Mouse (Mus musculus): ENCODE results near the gene Pdgfb. TPM values are rescaled to one million over a fixed set of nuclear protein-coding genes. Genes with fewer than 3 reads are reported as not detected.

Pdgfb gene
- total and polyA plus RNA-seq, 2 experiments from 2014 or later, result 9.2 to 24.4 TPM

DNA sequence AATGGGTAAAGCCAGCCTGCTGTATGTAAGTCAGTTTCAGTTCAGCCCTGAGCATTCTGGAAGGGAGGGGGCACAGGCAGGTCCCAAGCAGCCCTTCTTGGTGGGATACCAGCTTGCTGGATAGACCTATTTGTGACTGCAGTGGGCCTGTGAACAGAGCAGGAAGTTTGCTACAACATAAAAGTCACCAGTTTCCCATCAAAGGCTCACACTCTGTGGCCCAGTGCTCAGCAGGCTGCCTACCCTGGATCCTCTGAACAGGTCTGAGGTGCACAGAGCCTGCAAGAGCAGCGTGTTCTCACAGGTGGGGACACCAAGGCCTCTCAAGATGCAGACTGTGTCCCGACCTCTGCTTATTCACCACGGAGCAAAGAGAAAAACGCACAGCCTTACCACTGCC lies 5.7 kb upstream of the Pdgfb start:
- ATAC-seq (ENCODE audit: low FRiP score) (no peak), DNase-seq (ENCODE audit: low spot score) (no peak)
- WGBS, result 70% methylated on average over 4 of the region's 4 CpGs
- H3K4me2 ChIP-seq (ENCODE audit: low read depth, low read length, poor library complexity, severe bottlenecking), result no peak overlapping the region
- no peaks in the 10 kb centered on the region; the same call in 1 of the 2 replicates for H3K36me3 ChIP-seq (ENCODE audit: insufficient read depth, low read length)
- H3K4me1 ChIP-seq (ENCODE audit: insufficient read depth, low read length), result peaks cover 8% of the 10 kb centered on the region; the same call in 1 of the 2 replicates
- no peak overlapping the region for H3K4me3 ChIP-seq (ENCODE audit: low read depth, low read length)
- H3K27me3 ChIP-seq (ENCODE audit: insufficient read depth, low read length), result no peaks in the 10 kb centered on the region
- H3K9ac ChIP-seq (replicated peaks; ENCODE audit: low read length, poor library complexity, severe bottlenecking), result no peak overlapping the region
- no peak for TF ChIP-seq CTCF (IDR thresholded peaks at IDR 0.05)
- H3K9me3 ChIP-seq (ENCODE audit: low read length), result no peaks in the 10 kb centered on the region
- H3K27ac ChIP-seq (ENCODE audit: low read depth, low read length), result no peak overlapping the region

DNA sequence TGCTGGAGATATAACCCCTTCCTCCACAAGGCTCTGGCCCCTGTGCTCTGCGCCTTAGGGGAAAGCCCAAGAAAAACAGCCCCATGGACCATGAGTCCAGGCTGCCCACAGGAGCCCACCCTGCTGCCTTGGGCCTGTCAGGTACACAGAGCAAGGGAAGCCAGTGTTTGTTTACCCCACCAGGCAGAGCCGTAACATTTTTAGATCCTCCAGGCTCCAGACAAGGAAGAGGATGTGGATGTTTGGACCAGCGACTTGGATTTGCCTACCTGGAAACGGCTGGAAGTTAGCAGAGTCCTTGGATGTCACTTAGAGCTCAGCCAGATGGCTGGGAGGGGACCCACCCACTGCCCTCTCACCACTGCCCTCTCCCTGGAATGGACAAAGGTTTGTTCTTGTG lies 4.8 kb upstream of the Pdgfb start:
- WGBS, result 63% methylated on average over 4 of the region's 4 CpGs
- TF ChIP-seq CTCF (IDR thresholded peaks at IDR 0.05), result no peak
- Histone ChIP-seq H3K4me3 (ENCODE audit: low read depth, low read length) (no peak overlapping the region), H3K4me2 (ENCODE audit: low read depth, low read length, poor library complexity, severe bottlenecking) (no peak overlapping the region), H3K27ac (ENCODE audit: low read depth, low read length) (no peak overlapping the region), H3K36me3 (ENCODE audit: insufficient read depth, low read length) (no peaks in the 10 kb centered on the region; the same call in 1 of the 2 replicates), H3K4me1 (ENCODE audit: insufficient read depth, low read length) (peaks cover 4% of the 10 kb centered on the region; the same call in 1 of the 2 replicates), H3K27me3 (ENCODE audit: insufficient read depth, low read length) (no peaks in the 10 kb centered on the region), H3K9me3 (ENCODE audit: low read length) (no peaks in the 10 kb centered on the region), H3K9ac (replicated peaks; ENCODE audit: low read length, poor library complexity, severe bottlenecking) (no peak overlapping the region)
- ATAC-seq (ENCODE audit: low FRiP score) (no peak), DNase-seq (ENCODE audit: low spot score) (no peak)

DNA sequence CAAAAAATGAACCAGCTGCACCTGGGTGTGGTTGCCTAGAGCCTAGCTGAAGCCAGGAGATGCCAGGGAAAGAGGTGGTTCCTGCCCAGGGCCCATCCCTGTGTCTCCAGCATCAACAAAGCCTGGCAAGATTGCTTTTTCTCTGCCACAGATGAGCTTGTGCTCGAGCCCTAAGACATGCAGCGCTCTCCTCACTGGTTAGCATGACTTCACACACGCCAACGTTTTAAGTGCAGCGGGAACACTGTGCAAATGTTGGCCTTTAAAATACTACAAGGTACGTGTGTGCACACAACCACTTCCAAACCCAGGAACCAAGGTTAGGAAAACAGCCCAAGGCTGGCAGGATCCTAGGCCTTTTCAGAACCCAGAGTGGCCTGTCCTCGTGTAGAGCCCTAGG lies 4.4 kb upstream of the Pdgfb start:
- Histone ChIP-seq H3K36me3 (ENCODE audit: insufficient read depth, low read length) (no peaks in the 10 kb centered on the region; the same call in 1 of the 2 replicates), H3K4me2 (ENCODE audit: low read depth, low read length, poor library complexity, severe bottlenecking) (no peak overlapping the region), H3K9ac (replicated peaks; ENCODE audit: low read length, poor library complexity, severe bottlenecking) (no peak overlapping the region), H3K4me3 (ENCODE audit: low read depth, low read length) (no peak overlapping the region), H3K9me3 (ENCODE audit: low read length) (no peaks in the 10 kb centered on the region), H3K4me1 (ENCODE audit: insufficient read depth, low read length) (no peaks in the 10 kb centered on the region), H3K27me3 (ENCODE audit: insufficient read depth, low read length) (no peaks in the 10 kb centered on the region), H3K27ac (ENCODE audit: low read depth, low read length) (no peak overlapping the region)
- DNase-seq (ENCODE audit: low spot score) (no peak), ATAC-seq (ENCODE audit: low FRiP score) (no peak)
- WGBS, result 82% methylated on average over 7 of the region's 7 CpGs
- no peak for TF ChIP-seq CTCF (IDR thresholded peaks at IDR 0.05)

DNA sequence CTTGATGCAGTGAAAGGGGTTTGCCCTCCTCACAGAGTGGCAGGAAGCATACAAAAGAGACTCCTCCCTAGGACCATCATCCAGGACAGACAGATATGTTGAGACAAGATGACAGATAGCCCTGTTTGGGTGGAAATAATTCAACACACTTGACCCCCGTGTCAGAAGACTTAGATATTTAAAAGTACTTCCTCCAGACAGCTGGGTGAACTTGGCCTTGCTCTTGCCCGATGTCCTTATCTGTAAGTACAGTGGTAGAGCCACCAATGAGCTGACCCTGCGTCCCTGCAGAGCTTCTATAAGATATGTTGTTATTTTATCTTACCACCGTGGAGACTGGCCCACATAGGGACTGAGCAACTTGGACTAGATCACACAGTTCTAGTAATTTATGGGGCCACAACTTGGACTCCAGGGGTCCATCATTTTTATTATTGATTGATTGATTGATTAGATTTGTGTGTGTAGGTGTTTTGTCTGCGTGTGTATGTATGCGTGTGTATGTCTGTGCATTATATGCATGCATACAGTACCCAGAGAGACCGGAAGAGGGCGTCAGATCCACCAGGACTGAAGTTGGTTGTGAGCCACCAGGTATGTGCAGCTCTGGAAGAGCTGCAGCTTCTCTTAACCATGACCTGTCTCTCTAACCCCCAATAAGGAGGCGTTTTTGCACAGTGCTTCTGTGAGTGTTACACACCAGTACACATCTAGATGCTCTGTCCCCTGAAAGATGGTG lies 2.0 kb upstream of the Pdgfb start:
- no peaks in the 10 kb centered on the region for H3K9me3 ChIP-seq (ENCODE audit: low read length)
- no peaks in the 10 kb centered on the region; the same call in 1 of the 2 replicates for H3K36me3 ChIP-seq (ENCODE audit: insufficient read depth, low read length)
- no peak overlapping the region for H3K9ac ChIP-seq (replicated peaks; ENCODE audit: low read length, poor library complexity, severe bottlenecking)
- no peak for ATAC-seq (ENCODE audit: low FRiP score)
- H3K27me3 ChIP-seq (ENCODE audit: insufficient read depth, low read length), result no peaks in the 10 kb centered on the region
- WGBS, result 88% methylated on average over 9 of the region's 9 CpGs
- TF ChIP-seq CTCF (IDR thresholded peaks at IDR 0.05), result no peak
- no peak overlapping the region for H3K27ac ChIP-seq (ENCODE audit: low read depth, low read length)
- no peak for DNase-seq (ENCODE audit: low spot score)
- no peak overlapping the region for H3K4me2 ChIP-seq (ENCODE audit: low read depth, low read length, poor library complexity, severe bottlenecking)
- H3K4me3 ChIP-seq (ENCODE audit: low read depth, low read length), result no peak overlapping the region
- H3K4me1 ChIP-seq (ENCODE audit: insufficient read depth, low read length), result peaks cover 5% of the 10 kb centered on the region; the same call in 1 of the 2 replicates

DNA sequence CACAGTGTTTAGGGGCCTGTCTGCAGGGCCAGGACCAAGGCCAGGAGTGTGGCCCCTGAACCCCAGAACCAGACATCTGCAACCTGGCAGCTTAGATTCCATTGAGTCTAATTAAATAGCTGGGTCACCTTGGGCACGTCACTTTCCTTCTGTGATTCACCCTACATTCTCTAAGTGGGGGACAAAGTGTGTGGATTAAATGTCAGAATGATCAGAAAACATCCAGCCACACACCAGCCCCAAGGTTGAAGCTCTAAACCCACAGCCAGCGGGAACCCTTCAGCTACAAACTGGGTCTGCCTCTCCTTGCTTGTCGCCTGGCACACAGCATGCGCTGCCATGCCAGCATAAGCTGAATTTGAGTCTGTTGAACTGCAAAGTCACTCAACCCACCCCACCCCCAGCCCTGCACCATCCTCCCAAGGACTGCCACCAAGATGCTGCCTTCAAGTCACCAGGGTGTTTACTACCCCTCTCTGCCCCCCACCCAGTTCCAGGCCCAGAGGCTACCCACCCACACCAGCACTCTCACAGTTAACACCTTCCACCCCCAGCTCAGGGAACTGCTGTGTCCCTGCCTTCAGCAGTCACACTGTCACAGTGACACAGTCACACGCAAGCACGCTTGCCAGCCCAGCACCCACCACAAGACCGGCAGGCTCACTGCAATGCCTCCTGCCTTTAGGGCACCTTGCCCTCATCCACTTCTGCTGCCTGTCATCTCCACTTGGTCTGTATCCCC lies 605 bp upstream of the Pdgfb start:
- DNase-seq (ENCODE audit: low spot score) (no peak), ATAC-seq (ENCODE audit: low FRiP score) (no peak)
- H3K4me1 ChIP-seq (ENCODE audit: insufficient read depth, low read length), result peaks cover 5% of the 10 kb centered on the region; the same call in 1 of the 2 replicates
- WGBS, result 67% methylated on average over 7 of the region's 7 CpGs
- H3K9me3 ChIP-seq (ENCODE audit: low read length), result no peaks in the 10 kb centered on the region
- no peak overlapping the region for H3K9ac ChIP-seq (replicated peaks; ENCODE audit: low read length, poor library complexity, severe bottlenecking)
- no peaks in the 10 kb centered on the region; the same call in 1 of the 2 replicates for H3K36me3 ChIP-seq (ENCODE audit: insufficient read depth, low read length)
- no peak overlapping the region for H3K27ac ChIP-seq (ENCODE audit: low read depth, low read length)
- 0 out of 2 replicates have a peak, but pooled peaks cover under 1% of the 10 kb centered on the region for H3K27me3 ChIP-seq (ENCODE audit: insufficient read depth, low read length)
- no peak for TF ChIP-seq CTCF (IDR thresholded peaks at IDR 0.05)
- H3K4me2 ChIP-seq (ENCODE audit: low read depth, low read length, poor library complexity, severe bottlenecking), result peak overlapping the region; percentile 94
- H3K4me3 ChIP-seq (ENCODE audit: low read depth, low read length), result peak overlapping the region; percentile 83

DNA sequence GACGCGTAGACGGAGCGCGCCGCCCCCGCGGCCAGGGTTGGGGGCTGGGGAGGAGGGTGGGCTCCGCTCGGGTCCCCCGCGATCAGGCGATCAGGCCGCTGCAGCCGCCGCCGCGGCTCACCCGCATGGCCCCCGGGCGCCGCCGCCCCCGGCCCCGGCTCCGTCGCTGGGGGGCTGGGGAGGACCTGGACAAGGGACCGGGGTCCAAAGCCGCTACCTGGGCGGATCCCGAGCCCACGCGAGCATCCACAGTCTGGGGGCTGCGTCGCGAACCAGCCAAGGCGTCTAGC lies 801 bp downstream of the Pdgfb start:
- peak overlapping the region; percentile 83 for H3K4me3 ChIP-seq (ENCODE audit: low read depth, low read length)
- H3K4me1 ChIP-seq (ENCODE audit: insufficient read depth, low read length), result peaks cover 5% of the 10 kb centered on the region; the same call in 1 of the 2 replicates
- WGBS, result 0% methylated on average over 24 of the region's 37 CpGs
- ATAC-seq (ENCODE audit: low FRiP score) (no peak), DNase-seq (ENCODE audit: low spot score) (no peak)
- peak overlapping the region; percentile 95 for H3K9ac ChIP-seq (replicated peaks; ENCODE audit: low read length, poor library complexity, severe bottlenecking)
- H3K36me3 ChIP-seq (ENCODE audit: insufficient read depth, low read length), result no peaks in the 10 kb centered on the region
- no peaks in the 10 kb centered on the region for H3K9me3 ChIP-seq (ENCODE audit: low read length)
- H3K27me3 ChIP-seq (ENCODE audit: insufficient read depth, low read length), result 0 out of 2 replicates have a peak, but pooled peaks cover 3% of the 10 kb centered on the region
- no peak for TF ChIP-seq CTCF (IDR thresholded peaks at IDR 0.05)
- peak overlapping the region; percentile 83; the same call in 1 of the 2 replicates for H3K27ac ChIP-seq (ENCODE audit: low read depth, low read length)
- H3K4me2 ChIP-seq (ENCODE audit: low read depth, low read length, poor library complexity, severe bottlenecking), result peak overlapping the region; percentile 94
